Mouse (Mus musculus) CD4-positive naive resting alpha-beta T cell, adult 76 days (primary cell): ENCODE measurements around the gene Zfand4. TPM values are rescaled to one million over a fixed set of nuclear protein-coding genes. Genes with fewer than 3 reads are reported as not detected.

ENCODE experiments used
- total RNA-seq: library from RNA; stranded (reverse); gene quantifications from one replicate; pipeline ENCODE4 v1.2.4, GENCODE M21; 2023

Gene Zfand4
- 1.5 TPM for total RNA-seq

DNA sequence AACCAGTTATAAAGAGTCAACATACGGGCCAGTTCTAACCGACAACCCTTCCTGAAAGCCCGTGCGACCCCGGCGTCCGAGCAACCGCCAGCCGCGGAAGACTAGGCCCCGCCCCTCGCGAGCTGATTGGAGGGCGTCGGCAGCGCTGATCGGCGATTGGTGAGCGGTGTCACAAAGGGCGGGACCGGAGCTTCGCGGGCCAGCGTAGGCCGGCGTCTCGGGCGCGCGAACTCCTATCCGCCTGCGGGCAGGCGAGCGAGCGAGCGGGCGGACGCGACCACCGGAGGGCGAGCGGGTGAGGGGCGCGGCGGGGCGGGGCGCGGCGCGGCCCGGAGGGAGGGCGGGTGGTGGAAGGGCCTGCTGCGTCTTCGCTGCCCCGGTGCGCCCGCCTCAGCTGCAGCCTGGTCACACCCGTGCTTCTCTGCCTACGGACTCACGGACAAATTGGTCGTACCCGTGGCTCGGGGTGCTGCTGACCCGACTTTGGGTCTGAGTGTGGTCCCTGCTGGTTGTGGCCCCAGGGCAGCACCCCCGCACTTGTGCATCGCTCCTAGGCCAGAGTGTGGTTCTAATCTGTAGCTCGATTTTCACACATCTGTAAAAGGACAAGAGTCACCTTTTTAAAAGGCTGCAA lies at the start of gene Zfand4:
TSS of gene Zfand4 (plus strand) at position 205 of the 634 bp plus-strand sequence.

DNA sequence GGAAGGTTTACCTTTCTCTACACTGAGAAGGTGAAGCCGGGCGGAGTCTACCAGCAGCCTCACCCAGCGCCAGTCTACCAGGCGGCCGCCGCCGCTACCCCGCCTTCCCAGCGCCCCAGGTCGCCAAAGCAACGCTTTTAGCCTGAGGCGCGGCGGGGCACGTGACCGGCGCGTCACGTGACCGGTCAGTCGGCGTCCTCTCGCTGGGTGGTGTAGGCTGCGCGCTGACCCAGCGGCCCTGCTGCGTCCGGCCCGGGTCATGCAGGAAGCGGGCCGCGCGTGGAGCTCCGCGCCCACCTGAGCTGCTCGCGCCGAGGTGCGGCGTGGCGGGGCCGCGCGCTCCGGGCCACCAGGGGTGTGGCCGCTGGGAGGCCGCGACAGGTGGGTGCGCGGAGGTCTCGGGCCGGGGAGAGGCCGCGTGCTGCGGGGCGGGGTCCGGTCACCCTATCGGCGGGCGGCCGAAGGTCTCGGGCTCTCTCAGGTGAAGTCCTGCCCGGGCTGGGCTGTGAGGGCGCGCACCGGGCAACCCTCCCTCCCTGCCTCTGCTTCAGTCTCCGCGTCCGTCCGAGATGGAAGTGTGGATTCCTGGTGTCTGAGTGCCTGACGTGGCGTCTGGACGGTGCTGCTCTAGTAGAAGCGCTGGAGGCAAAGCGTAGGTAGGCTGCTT lies 73.9 kb downstream of the Zfand4 start, which contains the start of gene March8:
TSS of gene March8 (plus strand) at position 190 of the 667 bp plus-strand sequence.

Other genes starting within 250 kb of the Zfand4 start
- gene Tmcc1, start 70.7 kb upstream of the Zfand4 start, total RNA-seq = 50.4 TPM
- gene Washc2, start 56.2 kb upstream of the Zfand4 start, total RNA-seq = 105 TPM
- 1.7 TPM for gene March8, start 73.8 kb downstream of the Zfand4 start, total RNA-seq
- gene Alox5, start 197.0 kb downstream of the Zfand4 start, total RNA-seq = 1.6 TPM
- gene Olfr211, start 224.9 kb downstream of the Zfand4 start, total RNA-seq = not detected
- gene Olfr212, start 242.3 kb downstream of the Zfand4 start, total RNA-seq = 0.41 TPM